Mouse (Mus musculus) hematopoietic stem cell, adult 5-6 weeks (primary cell): ENCODE results near the gene Mtf2. TPM values are rescaled to one million over a fixed set of nuclear protein-coding genes. Genes with fewer than 3 reads are reported as not detected.

Experiments
- total RNA-seq: library from RNA; stranded (forward); fragments of 172-1452, 232-1000 nt; gene quantifications from 2 replicates; pipeline ENCODE4 v1.2.3, GENCODE M21; 2017

The Mtf2 gene
- total RNA-seq, 1 experiment from 2014 or later, result 154 TPM

Other genes starting within 250 kb of the Mtf2 start
- not detected in 2 replicates for gene Ube2d2b, start 235.6 kb upstream of the Mtf2 start, total RNA-seq
- gene Evi5, start 190.6 kb upstream of the Mtf2 start, total RNA-seq, result 19.9 and 25.3 TPM in 2 replicates
- gene Rpl5, start 165.2 kb upstream of the Mtf2 start, total RNA-seq, result 277 and 564 TPM in 2 replicates
- gene Fam69a, start 78.6 kb upstream of the Mtf2 start, total RNA-seq, result 7.1 and 17.7 TPM in 2 replicates
- gene Tmed5, start 66.9 kb downstream of the Mtf2 start, total RNA-seq, result 101 and 106 TPM in 2 replicates
- gene Ccdc18, start 67.2 kb downstream of the Mtf2 start, total RNA-seq, result 21.1 and 25.6 TPM in 2 replicates
- gene Dr1, start 203.2 kb downstream of the Mtf2 start, total RNA-seq, result 48.9 and 54.9 TPM in 2 replicates
- 6.5 and 7.9 TPM in 2 replicates for gene Pigg, start 246.9 kb downstream of the Mtf2 start, total RNA-seq